Mouse (Mus musculus): ENCODE data around the gene Tmem266.

DNA sequence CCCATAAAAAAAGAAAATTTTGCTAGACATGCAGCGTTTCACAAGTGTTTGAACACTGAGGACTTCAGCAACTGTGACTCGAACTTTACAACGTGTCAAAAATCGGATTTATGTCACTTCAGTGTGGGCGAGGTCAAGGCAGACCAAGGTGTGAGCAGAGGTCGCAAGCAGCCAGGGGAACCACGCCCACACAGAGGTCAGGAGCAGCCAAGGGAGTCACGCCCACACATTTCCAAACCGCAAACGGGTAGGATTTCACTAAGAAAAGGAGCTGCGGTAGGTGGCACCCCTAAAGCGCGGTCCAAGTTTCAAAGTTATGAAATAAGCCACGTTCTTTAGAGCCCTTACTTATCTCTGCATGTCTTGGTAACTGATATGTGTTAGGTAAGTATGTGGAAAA lies 43.2 kb upstream of the Tmem266 start:
- TF ChIP-seq POLR2A (IDR thresholded peaks at IDR 0.05; ENCODE audit: extremely low read depth, insufficient read depth, low read length) (no peak), CTCF (IDR thresholded peaks at IDR 0.05; ENCODE audit: low read depth, low read length) (no peak)
